Mouse (Mus musculus) lung, postnatal 0 days (tissue): ENCODE measurements at regions not wholly inside any gene's neighbourhood (a gene's known extent, or its start where the extent isn't known, plus 50 kb on each side); places are given as distances from the start of the nearest gene placed in this dataset.

Experiments used
- ATAC-seq: fragments of 200-750 bp; cut with Nextera tagmentation; 2 replicates; pipeline ENCODE4 v1.8.0; 2017; ENCODE audit warnings: moderate library complexity
- DNase-seq: peaks from one replicate; pipeline ENCODE4 v3.0.0-alpha.2; 2016; ENCODE audit warnings: low spot score
- H3K27ac ChIP-seq: fragments of 300-500 bp; sonication (generic); 2 replicates; pipeline ENCODE4 v1.5.1; 2014; ENCODE audit warnings: antibody characterized with exemption, mild to moderate bottlenecking, low read length, mixed read lengths
- H3K27me3 ChIP-seq: fragments of 300-500 bp; sonication (generic); replicated peaks from 2 replicates; pipeline ENCODE4 v1.6.1; 2014; ENCODE audit warnings: low read length, mixed read lengths; ENCODE audit not compliant: insufficient read depth
- H3K36me3 ChIP-seq: fragments of 300-500 bp; sonication (generic); 2 replicates; pipeline ENCODE4 v1.6.1; 2014; ENCODE audit warnings: low read length, mixed read lengths; ENCODE audit not compliant: insufficient read depth
- H3K4me1 ChIP-seq: fragments of 300-500 bp; sonication (generic); 2 replicates; pipeline ENCODE4 v1.6.1; 2014; ENCODE audit warnings: antibody characterized with exemption, low read depth, low read length, mixed read lengths; ENCODE audit not compliant: insufficient read depth
- H3K4me2 ChIP-seq: fragments of 300-500 bp; sonication (generic); replicated peaks from 2 replicates; pipeline ENCODE4 v1.6.1; 2014; ENCODE audit warnings: low read depth, mild to moderate bottlenecking, low read length, moderate library complexity, mixed read lengths
- H3K4me3 ChIP-seq: fragments of 300-500 bp; sonication (generic); 2 replicates; pipeline ENCODE4 v1.5.1; 2014; ENCODE audit warnings: low read depth, low read length
- H3K9ac ChIP-seq: fragments of 300-500 bp; sonication (generic); replicated peaks from 2 replicates; pipeline ENCODE4 v1.6.1; 2014; ENCODE audit warnings: low read depth, mild to moderate bottlenecking
- H3K9me3 ChIP-seq: fragments of 300-500 bp; sonication (generic); 2 replicates; pipeline ENCODE4 v1.6.1; 2016; ENCODE audit warnings: low read length, mixed read lengths
- CTCF ChIP-seq: IDR thresholded peaks from 2 replicates; pipeline ENCODE4 v1.5.1; 2016; ENCODE audit warnings: antibody characterized with exemption, mild to moderate bottlenecking
- EP300 ChIP-seq: IDR thresholded peaks from 2 replicates; pipeline ENCODE4 v1.6.1; 2016; ENCODE audit warnings: antibody characterized with exemption, mild to moderate bottlenecking, control low read depth
- WGBS: fragments of 180-500 bp; shearing (Covaris S2); extraction: QIAGEN DNeasy Blood & Tissue Kit; methylation state at CpG from one replicate; pipeline ENCODE4 v1.1.7; 2014; 5-methylcytosine and 5-hydroxymethylcytosine counted together

- no peaks in the 10 kb centered on the region for H3K4me1 ChIP-seq
- no peaks in the 10 kb centered on the region for H3K9me3 ChIP-seq
- DNase-seq (peak; percentile 52), ATAC-seq (peak; percentile 44)
- H3K4me3 ChIP-seq: no peak overlapping the region
- 46% methylated on average over 13 of the region's 13 CpGs for WGBS
- no peak overlapping the region for H3K9ac ChIP-seq
- TF ChIP-seq EP300 (no peak), CTCF (no peak)
- H3K36me3 ChIP-seq: no peaks in the 10 kb centered on the region
- no peak overlapping the region for H3K27ac ChIP-seq
- no peak overlapping the region for H3K4me2 ChIP-seq
- H3K27me3 ChIP-seq: no peaks in the 10 kb centered on the region
These were observed 158.0 kb upstream of the Creb1 start for GRCm38 (mm10) chr1:64374286-64375071.

GRCm38 (mm10) chr1:64364095-64364494, 168.3 kb upstream of the Creb1 start:
- H3K27ac ChIP-seq: no peak overlapping the region
- no peak overlapping the region for H3K9ac ChIP-seq
- TF ChIP-seq CTCF (no peak), EP300 (no peak)
- no peak for ATAC-seq
- H3K4me2 ChIP-seq: no peak overlapping the region
- DNase-seq: no peak
- H3K4me1 ChIP-seq: no peaks in the 10 kb centered on the region
- no peaks in the 10 kb centered on the region for H3K36me3 ChIP-seq
- no peak overlapping the region for H3K4me3 ChIP-seq
- WGBS: 79% methylated on average over 1 of the region's 1 CpGs
- no peaks in the 10 kb centered on the region for H3K9me3 ChIP-seq
- H3K27me3 ChIP-seq: no peaks in the 10 kb centered on the region

GRCm38 (mm10) chr1:64361959-64362638, 170.3 kb upstream of the Creb1 start:
- no peak for TF ChIP-seq EP300
- TF ChIP-seq CTCF: no peak
- Histone ChIP-seq H3K4me3 (no peak overlapping the region), H3K27ac (no peak overlapping the region), H3K36me3 (no peaks in the 10 kb centered on the region), H3K9me3 (no peaks in the 10 kb centered on the region), H3K9ac (no peak overlapping the region), H3K27me3 (no peaks in the 10 kb centered on the region), H3K4me1 (no peaks in the 10 kb centered on the region), H3K4me2 (no peak overlapping the region)
- WGBS: 67% methylated on average over 4 of the region's 4 CpGs
- DNase-seq (no peak), ATAC-seq (no peak)

GRCm38 (mm10) chr1:64343268-64343667, 189.2 kb upstream of the Creb1 start:
- TF ChIP-seq EP300 (no peak), CTCF (no peak)
- Histone ChIP-seq H3K4me2 (no peak overlapping the region), H3K27ac (no peak overlapping the region), H3K27me3 (no peaks in the 10 kb centered on the region), H3K4me3 (no peak overlapping the region), H3K4me1 (no peaks in the 10 kb centered on the region), H3K9ac (no peak overlapping the region), H3K36me3 (no peaks in the 10 kb centered on the region), H3K9me3 (no peaks in the 10 kb centered on the region)
- no peak for DNase-seq
- WGBS: 80% methylated on average over 3 of the region's 3 CpGs
- ATAC-seq: no peak

GRCm38 (mm10) chr1:64341596-64341995, 190.8 kb upstream of the Creb1 start:
- Histone ChIP-seq H3K4me2 (no peak overlapping the region), H3K4me1 (no peaks in the 10 kb centered on the region), H3K9me3 (no peaks in the 10 kb centered on the region), H3K27ac (no peak overlapping the region), H3K36me3 (no peaks in the 10 kb centered on the region), H3K27me3 (no peaks in the 10 kb centered on the region), H3K4me3 (no peak overlapping the region), H3K9ac (no peak overlapping the region)
- WGBS: 65% methylated on average over 6 of the region's 6 CpGs
- DNase-seq (no peak), ATAC-seq (no peak)
- TF ChIP-seq CTCF: no peak
- no peak for TF ChIP-seq EP300

GRCm38 (mm10) chr1:64338575-64338961, 193.9 kb upstream of the Creb1 start:
- no peak overlapping the region for H3K9ac ChIP-seq
- H3K4me2 ChIP-seq: no peak overlapping the region

More at GRCm38 (mm10) chr1:64338575-64338961, 193.9 kb upstream of the Creb1 start:
- no peaks in the 10 kb centered on the region for H3K9me3 ChIP-seq
- H3K4me3 ChIP-seq: no peak overlapping the region
- 43% methylated on average over 9 of the region's 9 CpGs for WGBS
- ATAC-seq (no peak), DNase-seq (peak; percentile 29)
- H3K36me3 ChIP-seq: no peaks in the 10 kb centered on the region
- H3K4me1 ChIP-seq: no peaks in the 10 kb centered on the region
- no peak overlapping the region for H3K27ac ChIP-seq
- TF ChIP-seq EP300 (no peak), CTCF (no peak)
- H3K27me3 ChIP-seq: no peaks in the 10 kb centered on the region
